Mouse (Mus musculus) bone marrow macrophage, adult 2 months (primary cell): Measurements from ENCODE around the gene Sgk1. TPM values are rescaled to one million over a fixed set of nuclear protein-coding genes. Genes with fewer than 3 reads are reported as not detected.
A peak's percentile ranks its signal among the peaks of the same experiment; 100 is the strongest.
"Not testable (repeated sequence)": the region's sequence is repeated elsewhere in the genome, so short reads cannot be mapped to it uniquely, and the experiment has no call there.

Source experiments
- H3K27ac ChIP-seq: 2 replicates; pipeline ENCODE4 v1.5.1; 2012; ENCODE audit warnings: low read depth, low read length; ENCODE audit not compliant: insufficient read depth
- H3K4me1 ChIP-seq: 2 replicates; pipeline ENCODE4 v1.6.1; 2012; ENCODE audit warnings: low read length; ENCODE audit not compliant: control insufficient read depth, insufficient read depth
- H3K4me3 ChIP-seq: 2 replicates; pipeline ENCODE4 v1.5.1; 2012; ENCODE audit warnings: mild to moderate bottlenecking, low read length, moderate library complexity; ENCODE audit not compliant: insufficient read depth
- CTCF ChIP-seq: IDR thresholded peaks from 2 replicates; pipeline ENCODE4 v1.5.1; 2012; ENCODE audit warnings: low read depth, mild to moderate bottlenecking, low read length, moderate library complexity
- POLR2A ChIP-seq: IDR thresholded peaks from 2 replicates; pipeline ENCODE4 v1.6.1; 2012; ENCODE audit warnings: mild to moderate bottlenecking, low read depth, low read length, borderline replicate concordance
- polyA plus RNA-seq: library from polyadenylated mRNA; stranded (reverse); fragments of >200 nt; gene quantifications from 2 replicates; pipeline ENCODE4 v1.2.4, GENCODE M21; 2012; ENCODE audit not compliant: missing spikeins, insufficient read depth, insufficient read length

Gene Sgk1
- polyA plus RNA-seq, 1 experiment = 80.9 TPM

- no peak for TF ChIP-seq POLR2A
- TF ChIP-seq CTCF = no peak
- no peak overlapping the region for H3K27ac ChIP-seq
- H3K4me3 ChIP-seq = no peak overlapping the region
- H3K4me1 ChIP-seq = peaks cover 21% of the 10 kb centered on the region
These were observed 10.1 kb downstream of the Sgk1 start for GRCm38 (mm10) chr10:21892104-21892503.

DNA sequence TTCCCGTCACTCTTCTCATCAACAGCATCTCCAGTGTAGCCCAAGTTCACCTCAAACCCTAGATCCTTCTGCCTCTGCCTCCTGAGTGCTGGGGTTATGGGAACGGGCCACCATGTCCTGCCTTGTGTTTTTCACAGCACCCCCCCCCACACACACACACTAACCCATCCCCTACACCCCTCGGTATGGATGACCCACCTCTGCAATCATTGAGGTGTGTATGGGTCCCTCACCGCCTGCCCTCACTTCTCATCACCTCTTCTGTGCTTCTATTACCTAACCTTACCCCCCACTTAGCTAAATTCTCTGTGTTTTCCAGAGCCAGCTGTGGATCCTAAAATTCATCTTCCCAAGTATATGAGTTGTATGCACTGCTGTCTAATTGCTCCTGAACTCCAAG is 16.4 kb downstream of the Sgk1 start:
- Histone ChIP-seq H3K4me3 (no peak overlapping the region), H3K27ac (no peak overlapping the region), H3K4me1 (no peaks in the 10 kb centered on the region)
- no peak for TF ChIP-seq CTCF
- TF ChIP-seq POLR2A = no peak

GRCm38 (mm10) chr10:21898851-21899250 is 16.9 kb downstream of the Sgk1 start:
- H3K4me3 ChIP-seq, H3K4me1 ChIP-seq: not testable (repeated sequence)

DNA sequence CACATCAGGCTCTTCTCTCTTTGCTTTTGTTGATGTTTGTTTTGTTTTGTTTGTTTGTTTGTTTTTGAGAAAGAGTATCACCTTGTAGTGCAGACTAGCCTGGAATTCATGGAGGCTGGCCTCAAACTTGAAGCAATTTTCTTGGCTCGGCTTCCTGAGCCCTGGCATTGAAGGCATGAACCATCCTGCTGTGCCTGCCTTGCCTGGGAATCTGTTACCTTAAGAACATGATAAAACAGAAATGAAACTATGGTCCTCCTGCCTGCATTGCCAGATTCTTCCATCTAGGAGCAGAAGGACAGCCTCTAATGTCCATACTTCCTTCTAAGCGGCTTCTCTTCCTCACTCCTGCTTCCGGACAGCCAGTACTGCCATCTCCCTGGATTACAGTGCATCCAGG is 17.4 kb downstream of the Sgk1 start:
- Histone ChIP-seq H3K4me3 (no peak overlapping the region), H3K27ac (no peak overlapping the region), H3K4me1 (no peaks in the 10 kb centered on the region)
- TF ChIP-seq POLR2A = no peak
- no peak for TF ChIP-seq CTCF

More at GRCm38 (mm10) chr10:21898851-21899250, 16.9 kb downstream of the Sgk1 start:
- H3K27ac ChIP-seq = not testable (repeated sequence)

DNA sequence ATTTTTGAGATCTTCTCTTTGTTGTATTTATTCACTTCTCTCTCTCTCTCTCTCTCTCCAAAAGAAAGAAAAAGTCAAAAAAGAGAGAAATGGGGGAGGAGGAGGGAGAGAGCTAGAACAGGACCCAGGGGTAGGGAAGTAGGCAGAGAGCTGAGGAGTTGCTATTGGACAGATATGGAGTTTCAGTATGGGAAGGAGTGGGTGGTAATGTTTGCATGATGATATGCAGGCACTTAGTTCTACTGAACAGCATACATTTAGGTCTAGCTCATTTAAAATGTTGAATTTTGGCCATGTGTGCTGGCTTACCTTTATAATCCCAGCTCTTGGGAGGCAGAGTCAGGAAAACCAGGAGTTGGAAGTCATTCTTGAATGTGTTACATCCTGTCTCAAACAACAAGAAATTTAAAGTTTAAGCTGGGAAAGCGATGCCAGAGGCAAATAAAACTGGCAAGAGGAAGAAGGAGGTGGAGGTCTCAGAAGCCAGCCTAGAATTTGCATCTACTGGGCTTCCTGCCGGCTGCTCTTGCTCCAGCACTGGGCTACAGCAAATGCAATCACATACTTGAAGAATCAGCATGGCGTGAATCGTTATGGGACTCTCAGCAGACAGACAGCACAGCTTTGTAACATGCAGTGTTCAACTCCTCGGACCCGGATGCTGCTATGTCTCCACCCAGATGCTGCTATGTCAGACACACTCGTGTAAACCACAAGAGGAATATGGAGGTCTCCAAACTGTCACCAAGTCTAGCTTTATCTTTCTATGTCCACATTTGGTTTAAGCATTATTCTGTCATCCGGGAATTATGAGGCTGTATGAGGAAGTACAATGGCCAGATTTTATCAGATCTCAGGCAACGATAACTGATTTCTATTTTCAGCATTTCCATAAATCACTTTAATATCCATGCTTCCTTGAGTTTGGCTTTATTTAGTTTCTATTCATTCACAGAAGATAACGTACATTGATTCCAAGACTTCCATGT is 20.5 kb downstream of the Sgk1 start:
- H3K27ac ChIP-seq = no peak overlapping the region
- H3K4me3 ChIP-seq = no peak overlapping the region
- H3K4me1 ChIP-seq = peaks cover 7% of the 10 kb centered on the region

DNA sequence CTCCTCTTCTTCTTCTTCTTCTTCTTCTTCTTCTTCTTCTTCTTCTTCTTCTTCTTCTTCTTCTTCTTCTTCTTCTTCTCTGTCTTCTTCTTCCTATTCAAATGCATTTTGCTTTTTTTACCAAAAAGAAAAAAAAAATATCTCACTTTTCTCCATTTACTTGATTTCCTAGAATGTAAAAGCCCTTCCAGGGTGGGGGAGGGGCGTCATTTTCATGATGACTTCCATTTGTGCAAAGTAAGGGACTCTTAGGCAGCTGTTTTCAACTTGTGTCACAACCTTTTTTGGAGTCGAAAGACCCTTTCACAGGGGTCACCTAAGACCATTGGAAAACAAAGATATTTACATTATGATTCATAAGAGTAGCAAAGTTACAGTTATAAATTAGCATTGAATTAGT is 22.2 kb downstream of the Sgk1 start:
- no peak for TF ChIP-seq POLR2A
- no peak for TF ChIP-seq CTCF
- Histone ChIP-seq H3K27ac (no peak overlapping the region), H3K4me1 (peaks cover 17% of the 10 kb centered on the region), H3K4me3 (no peak overlapping the region)

More for the DNA sequence above, 20.5 kb downstream of the Sgk1 start:
- TF ChIP-seq CTCF = no peak
- no peak for TF ChIP-seq POLR2A

DNA sequence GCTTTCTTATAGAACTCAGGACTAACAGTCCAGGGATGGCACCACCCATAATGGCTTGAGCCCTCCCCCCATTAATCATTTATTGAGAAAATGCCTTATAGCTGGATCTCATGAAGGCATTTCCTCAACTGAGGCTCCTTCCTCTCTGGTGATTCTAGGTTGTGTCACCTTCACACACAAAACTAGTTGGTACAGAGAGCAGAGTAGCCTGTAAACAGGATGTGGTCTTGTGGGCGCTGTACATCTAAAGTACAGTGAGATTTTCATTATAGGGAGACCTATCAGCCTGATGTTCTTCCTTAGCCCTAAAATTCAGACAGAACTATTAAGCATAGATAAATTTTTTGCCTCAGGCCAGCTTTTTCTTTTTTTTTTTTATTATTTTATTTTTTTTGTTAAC is 23.6 kb downstream of the Sgk1 start:
- Histone ChIP-seq H3K27ac (no peak overlapping the region), H3K4me1 (peaks cover 17% of the 10 kb centered on the region), H3K4me3 (no peak overlapping the region)
- no peak for TF ChIP-seq CTCF
- no peak for TF ChIP-seq POLR2A

DNA sequence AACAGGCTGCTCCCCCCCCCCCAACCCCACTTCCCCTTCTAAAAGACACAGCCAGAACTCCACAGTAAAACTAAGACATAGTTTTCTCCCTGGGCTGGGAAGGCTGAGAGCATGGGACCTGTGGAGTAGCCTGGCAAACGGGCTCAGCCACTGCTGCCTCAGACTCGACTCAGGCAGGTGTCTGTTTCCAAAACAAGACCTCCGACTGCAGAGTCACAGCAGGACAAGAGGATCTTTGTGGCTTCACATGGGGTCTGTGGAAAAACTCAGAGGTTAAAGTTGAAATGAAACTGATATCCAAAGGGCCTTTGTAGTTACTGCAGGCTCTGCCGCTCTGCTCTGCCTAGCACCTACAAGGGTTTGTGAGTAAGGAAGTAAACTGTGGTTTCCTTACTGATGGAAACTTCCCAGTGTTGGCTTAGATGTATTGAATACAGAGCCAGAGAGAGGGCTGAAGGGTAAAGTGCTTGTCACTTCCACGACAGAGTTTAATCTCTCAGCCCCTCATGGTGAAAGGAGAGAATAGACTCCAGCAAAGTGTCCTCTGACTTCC is 25.0 kb downstream of the Sgk1 start:
- TF ChIP-seq CTCF (no peak), POLR2A (no peak)
- Histone ChIP-seq H3K4me1 (peaks cover 17% of the 10 kb centered on the region), H3K4me3 (no peak overlapping the region), H3K27ac (peak overlapping the region; percentile 16)

GRCm38 (mm10) chr10:21907784-21908183 is 25.8 kb downstream of the Sgk1 start:
- Histone ChIP-seq H3K4me1 (peaks cover 17% of the 10 kb centered on the region), H3K4me3 (no peak overlapping the region), H3K27ac (peak overlapping the region; percentile 24)
- TF ChIP-seq POLR2A (no peak), CTCF (no peak)

DNA sequence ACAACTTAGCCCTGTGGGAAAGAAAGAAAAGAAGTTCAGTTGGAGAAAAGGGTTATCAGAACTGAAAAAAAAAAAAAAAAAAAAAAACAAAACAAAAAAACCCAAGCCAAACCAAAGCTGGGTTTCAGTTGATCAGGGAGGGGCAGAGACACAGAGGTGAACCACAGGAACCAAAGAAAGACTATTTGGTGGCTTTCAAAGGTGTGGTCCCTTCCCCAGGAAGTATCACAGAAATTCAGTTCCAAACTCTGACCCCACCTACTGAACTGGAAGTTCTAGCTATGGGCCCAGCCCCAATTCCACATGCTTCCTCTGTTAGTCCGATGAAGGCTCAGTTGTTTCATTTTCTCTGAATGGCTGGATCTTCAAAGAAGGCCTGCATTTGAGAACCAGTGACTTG is 26.7 kb downstream of the Sgk1 start:
- Histone ChIP-seq H3K27ac (no peak overlapping the region), H3K4me3 (no peak overlapping the region), H3K4me1 (peaks cover 17% of the 10 kb centered on the region)
- TF ChIP-seq CTCF (no peak), POLR2A (no peak)
